Mouse (Mus musculus) c-Kit-positive CD71-negative TER-119-negative erythroid progenitor cells, embryonic 14.5 days (primary cell): ENCODE results near the gene Thoc7.
"Not testable (repeated sequence)": the region's sequence is repeated elsewhere in the genome, so short reads cannot be mapped to it uniquely, and the experiment has no call there.

ENCODE experiments used
- DNase-seq: peaks from one replicate; pipeline ENCODE4 v3.0.0-alpha.2; 2013; ENCODE audit warnings: low read depth

Thoc7 gene

GRCm38 (mm10) chr14:13961401-13962112 lies at the start of gene Thoc7, which contains the start of gene Atxn7:
Thoc7 (minus strand) TSS chr14:13961852.
Atxn7 (plus strand) TSS chr14:13961440.
- DNase-seq = no peak

- DNase-seq = no peak
Measured at GRCm38 (mm10) chr14:14009712-14010111, 48.1 kb upstream of the Thoc7 start.

- DNase-seq = no peak
Measured at GRCm38 (mm10) chr14:14002771-14003170, 41.1 kb upstream of the Thoc7 start.

- DNase-seq = no peak
Measured at GRCm38 (mm10) chr14:13995206-13996097, 33.8 kb upstream of the Thoc7 start.

- no peak for DNase-seq
Measured at GRCm38 (mm10) chr14:13990741-13991140, 29.1 kb upstream of the Thoc7 start.

- no peak for DNase-seq
Measured at GRCm38 (mm10) chr14:13988397-13988796, 26.7 kb upstream of the Thoc7 start.

- no peak for DNase-seq
Measured at GRCm38 (mm10) chr14:13982174-13982573, 20.5 kb upstream of the Thoc7 start.

GRCm38 (mm10) chr14:13981286-13981685 lies 19.6 kb upstream of the Thoc7 start:
- no peak for DNase-seq

GRCm38 (mm10) chr14:13977498-13977897 lies 15.8 kb upstream of the Thoc7 start:
- DNase-seq = no peak

- DNase-seq = no peak
Measured at GRCm38 (mm10) chr14:13971644-13972234, 10.1 kb upstream of the Thoc7 start.

- no peak for DNase-seq
Measured at GRCm38 (mm10) chr14:13970513-13970912, 8.9 kb upstream of the Thoc7 start.

- DNase-seq = no peak
Measured at GRCm38 (mm10) chr14:13968476-13968875, 6.8 kb upstream of the Thoc7 start.

GRCm38 (mm10) chr14:13967607-13968006 lies 6.0 kb upstream of the Thoc7 start:
- DNase-seq = no peak

- no peak for DNase-seq
Measured at GRCm38 (mm10) chr14:13963527-13963926, 1.9 kb upstream of the Thoc7 start.

- DNase-seq = no peak
Measured at GRCm38 (mm10) chr14:13962476-13962875, 824 bp upstream of the Thoc7 start.

GRCm38 (mm10) chr14:13960482-13961325 lies 948 bp downstream of the Thoc7 start:
- no peak for DNase-seq

GRCm38 (mm10) chr14:13960079-13960478 lies 1.6 kb downstream of the Thoc7 start:
- no peak for DNase-seq

- not testable (repeated sequence) for DNase-seq
Measured at GRCm38 (mm10) chr14:13952151-13952550, 9.5 kb downstream of the Thoc7 start.

- DNase-seq = no peak
Measured at GRCm38 (mm10) chr14:13950401-13950800, 11.3 kb downstream of the Thoc7 start.

GRCm38 (mm10) chr14:13948345-13948744 lies 13.3 kb downstream of the Thoc7 start:
- no peak for DNase-seq

- DNase-seq = no peak
Measured at GRCm38 (mm10) chr14:13944686-13945085, 17.0 kb downstream of the Thoc7 start.

- no peak for DNase-seq
Measured at GRCm38 (mm10) chr14:13934052-13934371, 27.6 kb downstream of the Thoc7 start.
